Mouse (Mus musculus) forebrain, embryonic 12.5 days (tissue): ENCODE measurements around the gene Gatd1. TPM values are rescaled to one million over a fixed set of nuclear protein-coding genes. Genes with fewer than 3 reads are reported as not detected.
A peak's percentile ranks its signal among the peaks of the same experiment; 100 is the strongest.

Experiments used
- ATAC-seq: fragments of 200-750 bp; cut with Nextera tagmentation; 2 replicates; pipeline ENCODE4 v1.8.0; 2017; ENCODE audit warnings: moderate TSS enrichment; ENCODE audit not compliant: low FRiP score
- H3K27ac ChIP-seq: fragments of 300-500 bp; sonication (generic); 2 replicates; pipeline ENCODE4 v1.5.1; 2016; ENCODE audit warnings: mild to moderate bottlenecking
- H3K27me3 ChIP-seq: fragments of 300-500 bp; sonication (generic); 2 replicates; pipeline ENCODE4 v1.6.1; 2016; ENCODE audit warnings: mild to moderate bottlenecking
- H3K36me3 ChIP-seq: fragments of 300-500 bp; sonication (generic); replicated peaks from 2 replicates; pipeline ENCODE4 v1.6.1; 2016; ENCODE audit warnings: mild to moderate bottlenecking
- H3K4me1 ChIP-seq: fragments of 300-500 bp; sonication (generic); 2 replicates; pipeline ENCODE4 v1.6.1; 2016
- H3K4me2 ChIP-seq: fragments of 300-500 bp; sonication (generic); 2 replicates; pipeline ENCODE4 v1.6.1; 2016; ENCODE audit warnings: mild to moderate bottlenecking, moderate library complexity
- H3K4me3 ChIP-seq: fragments of 300-500 bp; sonication (generic); replicated peaks from 2 replicates; pipeline ENCODE4 v1.5.1; 2016; ENCODE audit warnings: mild to moderate bottlenecking
- H3K9ac ChIP-seq: fragments of 300-500 bp; sonication (generic); 2 replicates; pipeline ENCODE4 v1.6.1; 2016; ENCODE audit warnings: mild to moderate bottlenecking
- H3K9me3 ChIP-seq: fragments of 300-500 bp; sonication (generic); 2 replicates; pipeline ENCODE4 v1.6.1; 2016
- WGBS: fragments of 180-500 bp; shearing (Covaris S2); methylation state at CpG from one replicate; pipeline ENCODE4 v1.1.7; 2016; 5-methylcytosine and 5-hydroxymethylcytosine counted together
- polyA plus RNA-seq: library from polyadenylated mRNA; unstranded; fragments of >200 nt; fragmentation: Nextera tagmentation; extraction: Ambion mirVana; gene quantifications from 2 replicates; pipeline ENCODE4 v1.2.1, GENCODE M21; 2016

Gatd1 gene
- polyA plus RNA-seq, 1 experiment from 2014 or later, result 50.0 TPM

DNA sequence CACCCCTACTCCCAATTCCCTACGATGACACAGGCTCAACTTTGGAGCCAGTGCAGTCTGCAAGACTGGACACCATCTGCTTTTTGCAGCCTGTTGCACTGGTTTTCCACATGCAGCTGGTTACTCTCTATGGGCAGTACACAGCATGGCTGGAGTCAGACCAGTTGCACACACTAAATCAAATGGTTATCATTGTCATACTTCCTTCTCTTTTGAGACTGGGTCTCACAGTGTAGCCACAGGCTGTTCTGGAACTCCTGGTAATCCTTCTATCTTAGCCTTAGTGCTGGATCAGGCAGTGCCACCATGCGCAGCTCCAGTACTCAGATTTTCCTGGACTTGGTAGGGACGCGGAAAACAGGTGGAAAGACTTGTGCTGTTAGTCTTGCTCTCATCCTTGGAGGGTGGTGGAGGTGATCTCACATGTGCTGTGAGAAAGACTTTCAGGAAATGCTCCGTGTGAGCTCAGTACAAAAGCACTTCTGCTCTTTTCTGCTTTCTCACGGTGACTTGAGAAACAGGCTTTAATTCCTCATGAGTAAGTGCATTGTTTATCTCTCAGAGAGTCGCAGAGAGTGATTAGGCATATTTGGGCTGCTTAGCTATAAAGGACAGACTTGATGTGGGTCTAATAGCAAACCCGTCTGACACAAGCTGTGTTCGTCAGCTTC, 21.2 kb downstream of the Gatd1 start:
- no peaks in the 10 kb centered on the region for H3K9me3 ChIP-seq
- WGBS, result 16% methylated on average over 9 of the region's 9 CpGs
- peak overlapping the region; percentile 66 for H3K9ac ChIP-seq
- H3K27ac ChIP-seq, result peak overlapping the region; percentile 72
- H3K27me3 ChIP-seq, result peaks cover 15% of the 10 kb centered on the region
- peak overlapping the region; percentile 88 for H3K4me2 ChIP-seq
- peak overlapping the region; percentile 70 for H3K4me3 ChIP-seq
- no peak for ATAC-seq
- peaks cover 14% of the 10 kb centered on the region for H3K36me3 ChIP-seq
- peaks cover 13% of the 10 kb centered on the region for H3K4me1 ChIP-seq

DNA sequence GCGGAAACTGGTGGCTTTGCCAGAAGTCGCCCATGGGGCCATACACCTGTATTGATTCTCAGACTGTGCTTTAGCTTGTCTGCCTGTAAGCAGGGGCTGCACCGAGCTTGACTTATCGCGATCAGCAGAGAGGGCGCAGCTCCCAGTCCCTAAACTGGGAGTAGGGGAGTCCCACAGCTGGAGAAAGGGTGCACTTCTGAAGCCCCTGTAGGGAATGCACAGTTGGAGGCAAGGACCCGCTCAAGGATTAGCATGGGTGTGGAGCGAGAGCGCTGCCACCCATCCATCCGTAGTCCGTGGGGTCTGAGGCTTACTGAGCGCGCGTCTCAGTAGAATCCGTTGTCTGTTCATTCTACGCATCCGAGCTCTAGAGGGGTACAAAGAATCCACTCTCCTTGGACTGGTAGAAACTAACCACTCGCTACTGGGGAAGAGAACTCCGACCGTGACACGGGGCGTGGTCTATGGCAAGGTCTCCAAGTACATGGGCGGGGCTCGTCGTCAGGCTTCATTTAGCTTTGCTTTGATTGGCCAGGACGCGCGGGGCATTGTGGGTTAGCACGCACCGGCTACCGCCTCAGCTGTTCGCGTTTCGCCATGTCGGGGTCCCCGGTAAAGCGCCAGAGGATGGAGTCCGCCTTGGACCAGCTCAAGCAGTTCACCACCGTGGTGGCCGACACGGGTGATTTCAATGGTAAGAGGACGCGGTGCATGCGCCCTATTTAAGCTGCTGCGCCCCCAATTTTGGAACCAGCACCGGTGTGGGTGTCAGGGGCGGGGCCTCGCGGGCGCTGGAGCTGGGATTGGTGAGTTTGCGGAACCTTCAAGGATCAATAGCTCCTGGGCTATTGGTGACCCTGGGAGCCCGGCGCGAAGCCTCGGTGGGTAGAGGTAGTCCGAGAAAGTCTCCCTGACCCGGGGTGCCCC, 22.0 kb downstream of the Gatd1 start, which contains the start of gene Taldo1:
Gene Taldo1, plus strand, starts transcription at position 575 of the 927 bp plus-strand sequence.
- no peaks in the 10 kb centered on the region for H3K9me3 ChIP-seq
- H3K4me1 ChIP-seq, result peaks cover 13% of the 10 kb centered on the region
- peak; percentile 94 for ATAC-seq
- H3K36me3 ChIP-seq, result peaks cover 10% of the 10 kb centered on the region
- peak within 1 kb of the TSS; percentile 66 for H3K9ac ChIP-seq
- H3K27ac ChIP-seq, result peak within 1 kb of the TSS; percentile 72
- H3K4me2 ChIP-seq, result peak within 1 kb of the TSS; percentile 88
- peaks cover 16% of the 10 kb centered on the region for H3K27me3 ChIP-seq
- under 1% methylated on average over 57 of the region's 57 CpGs for WGBS
- peak within 1 kb of the TSS; percentile 70 for H3K4me3 ChIP-seq

DNA sequence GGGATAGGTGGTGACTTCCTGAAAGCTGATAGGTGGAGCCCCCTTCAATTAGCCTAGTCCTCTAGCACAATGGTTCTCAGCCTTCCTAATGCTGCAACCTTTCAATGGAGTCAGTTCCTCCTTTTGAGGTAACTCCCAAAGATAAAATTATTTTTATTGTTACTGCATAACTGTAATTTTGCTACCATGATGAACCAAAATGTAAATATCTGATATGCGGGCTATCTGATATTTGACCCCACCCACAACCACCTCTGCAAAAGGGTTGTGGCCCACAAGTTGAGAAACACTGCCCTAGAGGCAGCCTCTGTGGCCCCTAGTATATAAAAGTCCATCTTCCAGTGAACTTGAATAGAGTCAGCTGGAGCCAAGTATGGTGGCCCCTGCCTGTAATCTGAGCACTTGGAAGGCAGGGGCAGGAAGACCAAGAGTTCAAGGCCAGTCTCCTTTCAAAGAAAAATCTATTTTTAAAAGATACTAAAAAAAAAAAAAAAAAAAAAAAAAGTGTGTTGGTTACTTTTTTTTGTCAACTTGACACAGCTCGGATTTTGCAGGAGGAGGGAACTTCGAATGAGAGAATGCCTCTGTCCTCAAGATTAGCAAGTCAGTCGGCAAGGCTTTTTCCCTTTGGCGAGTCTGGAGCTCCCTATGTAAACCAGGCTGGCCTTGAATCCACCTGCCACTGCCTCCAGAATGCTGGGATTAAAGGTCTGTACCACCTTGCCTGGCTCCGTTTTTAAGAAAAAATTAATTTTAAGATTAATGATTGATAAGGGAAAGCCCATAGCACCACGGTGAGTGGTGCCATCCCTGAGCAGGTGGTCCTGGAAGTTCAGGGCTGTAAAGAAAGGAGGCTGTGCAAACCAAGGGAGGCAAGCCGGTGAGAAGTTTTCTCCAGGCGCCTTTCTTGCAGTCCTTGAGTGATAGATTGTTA, 23.3 kb downstream of the Gatd1 start:
- H3K27me3 ChIP-seq, result peaks cover 19% of the 10 kb centered on the region
- no peak overlapping the region for H3K9ac ChIP-seq
- no peak overlapping the region for H3K4me3 ChIP-seq
- no peak for ATAC-seq
- H3K9me3 ChIP-seq, result no peaks in the 10 kb centered on the region
- WGBS, result 53% methylated on average over 9 of the region's 9 CpGs
- peaks cover 13% of the 10 kb centered on the region for H3K4me1 ChIP-seq
- no peaks in the 10 kb centered on the region for H3K36me3 ChIP-seq
- no peak overlapping the region for H3K27ac ChIP-seq
- H3K4me2 ChIP-seq, result no peak overlapping the region

GRCm38 (mm10) chr7:141388487-141389109, 25.3 kb downstream of the Gatd1 start:
- ATAC-seq, result no peak
- Histone ChIP-seq H3K36me3 (no peaks in the 10 kb centered on the region), H3K4me2 (no peak overlapping the region), H3K27me3 (peaks cover 23% of the 10 kb centered on the region), H3K4me1 (peaks cover 13% of the 10 kb centered on the region), H3K9ac (no peak overlapping the region), H3K4me3 (no peak overlapping the region), H3K27ac (no peak overlapping the region), H3K9me3 (no peaks in the 10 kb centered on the region)
- 68% methylated on average over 3 of the region's 3 CpGs for WGBS

DNA sequence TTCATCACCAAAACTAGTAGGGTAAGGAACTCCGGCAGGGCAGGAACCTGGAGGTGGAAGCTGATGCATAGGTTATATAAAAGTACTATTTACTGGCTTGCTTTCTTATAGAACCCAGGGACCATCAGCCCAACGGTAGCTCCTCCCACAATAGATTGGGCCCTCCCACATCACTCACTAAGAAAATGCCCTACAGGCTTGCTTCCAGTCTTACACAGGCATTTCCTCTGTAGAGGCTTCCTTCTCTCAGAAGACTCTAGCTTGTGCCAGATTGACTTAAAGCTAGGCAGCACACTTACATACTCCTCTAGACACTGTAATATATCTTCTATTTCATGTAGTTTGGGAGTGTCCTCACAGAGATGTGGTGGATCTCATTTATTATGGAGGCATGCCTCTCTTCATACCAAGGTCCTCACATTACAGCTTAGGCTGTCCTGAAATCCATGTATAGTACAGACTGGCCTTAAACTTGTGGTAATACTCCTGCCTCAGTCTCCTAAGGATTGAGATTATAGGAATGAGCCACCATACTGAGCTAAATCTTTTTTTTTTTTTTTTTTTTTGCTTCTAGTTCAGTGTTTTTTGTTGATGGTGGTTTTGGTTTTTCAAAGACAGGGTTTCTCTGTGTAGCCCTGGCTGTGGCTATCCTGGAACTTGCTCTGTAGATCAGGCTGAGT, 26.0 kb downstream of the Gatd1 start:
- no peak overlapping the region for H3K9ac ChIP-seq
- H3K4me2 ChIP-seq, result no peak overlapping the region
- peaks cover 23% of the 10 kb centered on the region for H3K27me3 ChIP-seq
- 59% methylated on average over 2 of the region's 2 CpGs for WGBS
- H3K4me3 ChIP-seq, result no peak overlapping the region
- ATAC-seq, result no peak
- H3K4me1 ChIP-seq, result peaks cover 10% of the 10 kb centered on the region
- no peaks in the 10 kb centered on the region for H3K9me3 ChIP-seq
- H3K36me3 ChIP-seq, result no peaks in the 10 kb centered on the region
- no peak overlapping the region for H3K27ac ChIP-seq

- Histone ChIP-seq H3K4me3 (no peak overlapping the region), H3K9ac (no peak overlapping the region), H3K27ac (no peak overlapping the region), H3K4me1 (no peaks in the 10 kb centered on the region), H3K4me2 (no peak overlapping the region), H3K27me3 (peaks cover 14% of the 10 kb centered on the region; the same call in 1 of the 2 replicates), H3K9me3 (no peaks in the 10 kb centered on the region), H3K36me3 (no peaks in the 10 kb centered on the region)
- no peak for ATAC-seq
- WGBS, result 76% methylated on average over 4 of the region's 4 CpGs
These were observed 32.7 kb downstream of the Gatd1 start for GRCm38 (mm10) chr7:141381068-141381835.

DNA sequence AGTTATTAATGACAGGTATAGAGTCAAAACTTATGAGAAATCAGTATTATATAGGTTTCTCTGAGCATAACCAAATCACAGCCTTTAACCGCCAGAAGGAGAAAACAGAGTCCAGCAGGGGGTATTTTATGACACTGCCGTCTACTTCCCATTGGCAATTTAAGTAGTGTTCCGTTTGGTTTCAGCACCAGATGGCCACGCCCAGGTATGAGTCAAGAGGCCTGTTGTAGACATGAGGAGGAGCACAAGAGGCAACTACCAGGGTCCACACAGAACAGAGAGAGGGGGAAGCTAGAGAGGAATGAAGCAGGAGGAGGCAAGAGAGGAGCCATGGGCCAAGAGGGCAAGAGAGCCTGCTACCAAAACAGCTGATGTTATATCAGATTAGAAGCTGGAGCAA, 34.4 kb downstream of the Gatd1 start:
- no peak overlapping the region for H3K27ac ChIP-seq
- H3K36me3 ChIP-seq, result no peaks in the 10 kb centered on the region
- H3K9me3 ChIP-seq, result no peaks in the 10 kb centered on the region
- H3K4me1 ChIP-seq, result no peaks in the 10 kb centered on the region
- no peak for ATAC-seq
- H3K4me2 ChIP-seq, result no peak overlapping the region
- H3K27me3 ChIP-seq, result peaks cover 8% of the 10 kb centered on the region; the same call in 1 of the 2 replicates
- 78% methylated on average over 4 of the region's 4 CpGs for WGBS
- no peak overlapping the region for H3K4me3 ChIP-seq
- H3K9ac ChIP-seq, result no peak overlapping the region

DNA sequence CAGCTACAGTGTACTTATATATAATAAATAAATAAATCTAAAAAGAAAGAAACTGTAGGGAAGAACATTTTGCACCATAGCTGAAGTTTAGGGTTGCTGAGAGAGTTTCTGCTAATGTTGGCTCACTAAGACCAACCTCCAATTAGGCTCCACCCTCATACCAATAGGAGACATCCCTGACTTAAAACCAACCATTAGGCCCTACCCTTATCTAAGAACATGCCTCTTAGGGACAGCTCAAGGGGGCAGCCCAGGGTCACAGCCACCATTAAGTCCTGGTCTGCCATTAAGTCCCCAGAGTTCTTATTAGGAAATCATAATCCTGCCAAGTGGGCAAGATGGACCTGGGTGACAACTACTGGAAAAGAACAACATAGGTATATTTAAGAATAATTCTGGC, 39.5 kb downstream of the Gatd1 start:
- H3K4me1 ChIP-seq, result peaks cover 7% of the 10 kb centered on the region; the same call in 1 of the 2 replicates
- no peaks in the 10 kb centered on the region for H3K9me3 ChIP-seq
- H3K27me3 ChIP-seq, result no peaks in the 10 kb centered on the region
- H3K36me3 ChIP-seq, result no peaks in the 10 kb centered on the region
- ATAC-seq, result no peak
- no peak overlapping the region for H3K4me2 ChIP-seq
- no peak overlapping the region for H3K4me3 ChIP-seq
- no peak overlapping the region for H3K27ac ChIP-seq
- H3K9ac ChIP-seq, result no peak overlapping the region

GRCm38 (mm10) chr7:141373611-141374010, 40.3 kb downstream of the Gatd1 start:
- H3K36me3 ChIP-seq, result no peaks in the 10 kb centered on the region
- H3K27me3 ChIP-seq, result no peaks in the 10 kb centered on the region
- no peak for ATAC-seq
- H3K4me2 ChIP-seq, result no peak overlapping the region
- peaks cover 7% of the 10 kb centered on the region; the same call in 1 of the 2 replicates for H3K4me1 ChIP-seq
- no peak overlapping the region for H3K9ac ChIP-seq
- H3K27ac ChIP-seq, result no peak overlapping the region
- H3K4me3 ChIP-seq, result no peak overlapping the region
- no peaks in the 10 kb centered on the region for H3K9me3 ChIP-seq
- WGBS, result 17% methylated on average over 6 of the region's 6 CpGs

- H3K4me2 ChIP-seq, result no peak overlapping the region
- ATAC-seq, result no peak
- WGBS, result 86% methylated on average over 6 of the region's 6 CpGs
- no peaks in the 10 kb centered on the region for H3K27me3 ChIP-seq
- no peak overlapping the region for H3K4me3 ChIP-seq
- no peak overlapping the region for H3K27ac ChIP-seq
- H3K9ac ChIP-seq, result no peak overlapping the region
- H3K9me3 ChIP-seq, result no peaks in the 10 kb centered on the region
- H3K36me3 ChIP-seq, result no peaks in the 10 kb centered on the region
- peaks cover 7% of the 10 kb centered on the region; the same call in 1 of the 2 replicates for H3K4me1 ChIP-seq
These were observed 41.9 kb downstream of the Gatd1 start for GRCm38 (mm10) chr7:141371942-141372595.
